Mouse (Mus musculus): ENCODE results near the gene Pla2g12a. TPM values are rescaled to one million over a fixed set of nuclear protein-coding genes. Genes with fewer than 3 reads are reported as not detected.

The Pla2g12a gene
- polyA plus RNA-seq, 1 experiment: 39.5 TPM

GRCm38 (mm10) chr3:129903866-129904265 is 25.5 kb downstream of the Pla2g12a start:
- H3K4me3 ChIP-seq (replicated peaks; ENCODE audit: control insufficient read depth, low read depth, low read length): no peak overlapping the region
- 41% methylated on average over 8 of the region's 8 CpGs for WGBS
- peaks cover 1% of the 10 kb centered on the region; the same call in 1 of the 2 replicates for H3K4me1 ChIP-seq (ENCODE audit: control insufficient read depth, insufficient read depth, low read length)
- H3K27ac ChIP-seq (ENCODE audit: control insufficient read depth, insufficient read depth, low read depth, low read length, poor library complexity): no peak overlapping the region
- TF ChIP-seq POLR2A (IDR thresholded peaks at IDR 0.05; ENCODE audit: borderline replicate concordance, control insufficient read depth, low read depth, low read length): no peak
- no peak for TF ChIP-seq CTCF (IDR thresholded peaks at IDR 0.05; ENCODE audit: control insufficient read depth, insufficient read depth, low read length)

- TF ChIP-seq CTCF (IDR thresholded peaks at IDR 0.05; ENCODE audit: control insufficient read depth, insufficient read depth, low read length) (no peak), POLR2A (IDR thresholded peaks at IDR 0.05; ENCODE audit: borderline replicate concordance, control insufficient read depth, low read depth, low read length) (no peak)
- Histone ChIP-seq H3K4me3 (replicated peaks; ENCODE audit: control insufficient read depth, low read depth, low read length) (no peak overlapping the region), H3K27ac (ENCODE audit: control insufficient read depth, insufficient read depth, low read depth, low read length, poor library complexity) (no peak overlapping the region), H3K4me1 (ENCODE audit: control insufficient read depth, insufficient read depth, low read length) (peaks cover 1% of the 10 kb centered on the region; the same call in 1 of the 2 replicates)
- 44% methylated on average over 7 of the region's 7 CpGs for WGBS
These were observed 26.2 kb downstream of the Pla2g12a start for GRCm38 (mm10) chr3:129904381-129905132.

- H3K4me3 ChIP-seq (replicated peaks; ENCODE audit: control insufficient read depth, low read depth, low read length): no peak overlapping the region
- TF ChIP-seq CTCF (IDR thresholded peaks at IDR 0.05; ENCODE audit: control insufficient read depth, insufficient read depth, low read length) (no peak), POLR2A (IDR thresholded peaks at IDR 0.05; ENCODE audit: borderline replicate concordance, control insufficient read depth, low read depth, low read length) (no peak)
- no peaks in the 10 kb centered on the region for H3K4me1 ChIP-seq (ENCODE audit: control insufficient read depth, insufficient read depth, low read length)
- WGBS: 94% methylated on average over 14 of the region's 14 CpGs
- H3K27ac ChIP-seq (ENCODE audit: control insufficient read depth, insufficient read depth, low read depth, low read length, poor library complexity): no peak overlapping the region
These were observed 33.6 kb downstream of the Pla2g12a start for GRCm38 (mm10) chr3:129912025-129912424.

- no peak overlapping the region for H3K4me3 ChIP-seq (replicated peaks; ENCODE audit: control insufficient read depth, low read depth, low read length)
- WGBS: 90% methylated on average over 13 of the region's 13 CpGs
- TF ChIP-seq POLR2A (IDR thresholded peaks at IDR 0.05; ENCODE audit: borderline replicate concordance, control insufficient read depth, low read depth, low read length) (no peak), CTCF (IDR thresholded peaks at IDR 0.05; ENCODE audit: control insufficient read depth, insufficient read depth, low read length) (no peak)
- no peak overlapping the region for H3K27ac ChIP-seq (ENCODE audit: control insufficient read depth, insufficient read depth, low read depth, low read length, poor library complexity)
- H3K4me1 ChIP-seq (ENCODE audit: control insufficient read depth, insufficient read depth, low read length): no peaks in the 10 kb centered on the region
These were observed 34.8 kb downstream of the Pla2g12a start for GRCm38 (mm10) chr3:129913241-129913640.

GRCm38 (mm10) chr3:129917424-129917823 is 39.0 kb downstream of the Pla2g12a start:
- no peak overlapping the region for H3K4me3 ChIP-seq (replicated peaks; ENCODE audit: control insufficient read depth, low read depth, low read length)
- TF ChIP-seq CTCF (IDR thresholded peaks at IDR 0.05; ENCODE audit: control insufficient read depth, insufficient read depth, low read length) (no peak), POLR2A (IDR thresholded peaks at IDR 0.05; ENCODE audit: borderline replicate concordance, control insufficient read depth, low read depth, low read length) (no peak)
- H3K4me1 ChIP-seq (ENCODE audit: control insufficient read depth, insufficient read depth, low read length): no peaks in the 10 kb centered on the region
- WGBS: 85% methylated on average over 3 of the region's 3 CpGs
- no peak overlapping the region for H3K27ac ChIP-seq (ENCODE audit: control insufficient read depth, insufficient read depth, low read depth, low read length, poor library complexity)

GRCm38 (mm10) chr3:129918434-129918833 is 40.0 kb downstream of the Pla2g12a start:
- TF ChIP-seq POLR2A (IDR thresholded peaks at IDR 0.05; ENCODE audit: borderline replicate concordance, control insufficient read depth, low read depth, low read length) (no peak), CTCF (IDR thresholded peaks at IDR 0.05; ENCODE audit: control insufficient read depth, insufficient read depth, low read length) (peak; percentile 58)
- H3K4me1 ChIP-seq (ENCODE audit: control insufficient read depth, insufficient read depth, low read length): no peaks in the 10 kb centered on the region
- no peak overlapping the region for H3K27ac ChIP-seq (ENCODE audit: control insufficient read depth, insufficient read depth, low read depth, low read length, poor library complexity)
- 20% methylated on average over 13 of the region's 13 CpGs for WGBS
- no peak overlapping the region for H3K4me3 ChIP-seq (replicated peaks; ENCODE audit: control insufficient read depth, low read depth, low read length)

GRCm38 (mm10) chr3:129923581-129923980 is 45.2 kb downstream of the Pla2g12a start:
- Histone ChIP-seq H3K27ac (ENCODE audit: control insufficient read depth, insufficient read depth, low read depth, low read length, poor library complexity) (no peak overlapping the region), H3K4me3 (replicated peaks; ENCODE audit: control insufficient read depth, low read depth, low read length) (no peak overlapping the region), H3K4me1 (ENCODE audit: control insufficient read depth, insufficient read depth, low read length) (no peaks in the 10 kb centered on the region)
- TF ChIP-seq CTCF (IDR thresholded peaks at IDR 0.05; ENCODE audit: control insufficient read depth, insufficient read depth, low read length): no peak
- no peak for TF ChIP-seq POLR2A (IDR thresholded peaks at IDR 0.05; ENCODE audit: borderline replicate concordance, control insufficient read depth, low read depth, low read length)
- 86% methylated on average over 7 of the region's 7 CpGs for WGBS

- H3K27ac ChIP-seq (ENCODE audit: control insufficient read depth, insufficient read depth, low read depth, low read length, poor library complexity): no peak overlapping the region
- H3K4me3 ChIP-seq (replicated peaks; ENCODE audit: control insufficient read depth, low read depth, low read length): no peak overlapping the region
- no peak for TF ChIP-seq CTCF (IDR thresholded peaks at IDR 0.05; ENCODE audit: control insufficient read depth, insufficient read depth, low read length)
- 81% methylated on average over 3 of the region's 3 CpGs for WGBS
- H3K4me1 ChIP-seq (ENCODE audit: control insufficient read depth, insufficient read depth, low read length): no peaks in the 10 kb centered on the region
These were observed 47.5 kb downstream of the Pla2g12a start for GRCm38 (mm10) chr3:129925861-129926260.

Data from bone marrow, adult 2 months (tissue).